Mouse (Mus musculus) heart, adult 2 months (tissue): ENCODE results near the gene Gm49358. TPM values are rescaled to one million over a fixed set of nuclear protein-coding genes. Genes with fewer than 3 reads are reported as not detected.
A peak's percentile ranks its signal among the peaks of the same experiment; 100 is the strongest.

ENCODE experiments used
- DNase-seq, 2 experiments: peaks; one replicate each; pipeline ENCODE4 v3.0.0; 2021
- H3K27ac ChIP-seq: fragments of 200-600 bp; 2 replicates; pipeline ENCODE4 v1.8.1; 2022
- H3K27me3 ChIP-seq: fragments of 200-500 bp; 2 replicates; pipeline ENCODE4 v1.6.1; 2012; ENCODE audit warnings: mild to moderate bottlenecking, low read length, inconsistent platforms, mixed read lengths; ENCODE audit not compliant: control insufficient read depth, insufficient read depth
- H3K36me3 ChIP-seq: fragments of 200-500 bp; 2 replicates; pipeline ENCODE4 v1.6.1; 2012; ENCODE audit warnings: low read length, inconsistent platforms; ENCODE audit not compliant: control insufficient read depth, insufficient read depth
- H3K4me1 ChIP-seq: fragments of 200-500 bp; 2 replicates; pipeline ENCODE4 v1.6.1; 2011; ENCODE audit warnings: low read length; ENCODE audit not compliant: control insufficient read depth, insufficient read depth
- H3K4me3 ChIP-seq: fragments of 200-600 bp; 2 replicates; pipeline ENCODE4 v1.8.1; 2022
- H3K79me2 ChIP-seq: fragments of 200-500 bp; replicated peaks from 2 replicates; pipeline ENCODE4 v1.6.1; 2012; ENCODE audit warnings: mild to moderate bottlenecking, inconsistent platforms, low read length, moderate library complexity, mixed read lengths; ENCODE audit not compliant: control insufficient read depth, insufficient read depth
- H3K9ac ChIP-seq: fragments of 200-500 bp; 2 replicates; pipeline ENCODE4 v1.6.1; 2012; ENCODE audit warnings: low read depth, mild to moderate bottlenecking, control low read depth, inconsistent platforms, low read length, mixed read lengths
- CTCF ChIP-seq: fragments of 200-600 bp; IDR thresholded peaks from 2 replicates; pipeline ENCODE4 v1.8.1; 2022; ENCODE audit warnings: antibody characterized with exemption, mild to moderate bottlenecking, moderate library complexity
- EP300 ChIP-seq: fragments of 200-500 bp; IDR thresholded peaks from 2 replicates; pipeline ENCODE4 v1.6.1; 2011; ENCODE audit warnings: low read depth, low read length, control low read depth; ENCODE audit not compliant: insufficient read depth
- POLR2A ChIP-seq: fragments of 200-500 bp; IDR thresholded peaks from 2 replicates; pipeline ENCODE4 v1.6.1; 2011; ENCODE audit warnings: mild to moderate bottlenecking, low read depth, low read length, control low read depth; ENCODE audit not compliant: insufficient read depth
- WGBS: fragments of 180-500 bp; shearing (Covaris S2); methylation state at CpG from one replicate; pipeline ENCODE4 v1.1.7; 2018; 5-methylcytosine and 5-hydroxymethylcytosine counted together
- intact Hi-C: fragments of 180-260 bp; cut with DNase I; formaldehyde crosslinking; loops from one replicate; pipeline ENCODE4 v1.15.1; 2025
- polyA plus RNA-seq: library from polyadenylated mRNA; depleted of rRNA; stranded (reverse); fragments of >200 nt; gene quantifications from 2 replicates; pipeline ENCODE4 v1.2.3, GENCODE M21; 2012
- total RNA-seq, 2 experiments: library from RNA; stranded (reverse); gene quantifications; 2 replicates each; pipeline ENCODE4 v1.2.3; 2021

Gene Gm49358
- total and polyA plus RNA-seq, 3 experiments: 10.5 to 14.3 TPM; not detected in 1

GRCm38 (mm10) chr10:86849087-86849486 lies 85.3 kb downstream of the Gm49358 start:
- intact Hi-C loops: no loop called here
- H3K36me3 ChIP-seq: no peaks in the 10 kb centered on the region
- DNase-seq: no peak
- no peaks in the 10 kb centered on the region for H3K27me3 ChIP-seq
- H3K4me3 ChIP-seq: no peak overlapping the region
- no peaks in the 10 kb centered on the region for H3K79me2 ChIP-seq
- WGBS: 70% methylated on average over 4 of the region's 4 CpGs
- no peaks in the 10 kb centered on the region for H3K4me1 ChIP-seq
- H3K9ac ChIP-seq: no peak overlapping the region
- H3K27ac ChIP-seq: no peak overlapping the region
- TF ChIP-seq EP300 (no peak), CTCF (no peak), POLR2A (no peak)

GRCm38 (mm10) chr10:86849508-86849907 lies 85.7 kb downstream of the Gm49358 start:
- Histone ChIP-seq H3K4me1 (no peaks in the 10 kb centered on the region), H3K4me3 (no peak overlapping the region), H3K27ac (no peak overlapping the region), H3K27me3 (no peaks in the 10 kb centered on the region), H3K9ac (no peak overlapping the region), H3K36me3 (no peaks in the 10 kb centered on the region), H3K79me2 (no peaks in the 10 kb centered on the region)
- intact Hi-C loops: no loop called here
- peak in 1 of 2 experiments; percentile 28 for DNase-seq
- WGBS: 53% methylated on average over 4 of the region's 4 CpGs
- TF ChIP-seq EP300: 0 out of 2 replicates have a peak, but pooled peaks have one; percentile 30
- TF ChIP-seq POLR2A: no peak

GRCm38 (mm10) chr10:86852160-86852559 lies 88.4 kb downstream of the Gm49358 start:
- intact Hi-C loops: no loop called here
- WGBS: 83% methylated on average over 6 of the region's 6 CpGs
- Histone ChIP-seq H3K79me2 (no peaks in the 10 kb centered on the region), H3K4me3 (no peak overlapping the region), H3K27ac (no peak overlapping the region), H3K27me3 (no peaks in the 10 kb centered on the region), H3K36me3 (no peaks in the 10 kb centered on the region), H3K4me1 (no peaks in the 10 kb centered on the region), H3K9ac (no peak overlapping the region)
- no peak for DNase-seq
- TF ChIP-seq EP300 (no peak), CTCF (no peak), POLR2A (no peak)

- H3K4me3 ChIP-seq: no peak overlapping the region
- no peak for DNase-seq
- H3K27me3 ChIP-seq: no peaks in the 10 kb centered on the region
- TF ChIP-seq POLR2A (no peak), EP300 (no peak), CTCF (no peak)
- no peaks in the 10 kb centered on the region for H3K4me1 ChIP-seq
- H3K27ac ChIP-seq: no peak overlapping the region
- no peaks in the 10 kb centered on the region for H3K36me3 ChIP-seq
- intact Hi-C loops: no loop called here
- 80% methylated on average over 3 of the region's 3 CpGs for WGBS
- H3K9ac ChIP-seq: no peak overlapping the region
- H3K79me2 ChIP-seq: no peaks in the 10 kb centered on the region
These were observed 89.7 kb downstream of the Gm49358 start for GRCm38 (mm10) chr10:86853433-86853832.

- intact Hi-C loops: no loop called here
- DNase-seq: no peak
- Histone ChIP-seq H3K9ac (no peak overlapping the region), H3K27ac (no peak overlapping the region), H3K4me1 (no peaks in the 10 kb centered on the region), H3K79me2 (no peaks in the 10 kb centered on the region), H3K27me3 (no peaks in the 10 kb centered on the region), H3K36me3 (no peaks in the 10 kb centered on the region), H3K4me3 (no peak overlapping the region)
- WGBS: 75% methylated on average over 4 of the region's 4 CpGs
- no peak for TF ChIP-seq EP300
- TF ChIP-seq CTCF: no peak
- no peak for TF ChIP-seq POLR2A
These were observed 96.6 kb downstream of the Gm49358 start for GRCm38 (mm10) chr10:86860396-86860795.

GRCm38 (mm10) chr10:86862496-86862895 lies 98.7 kb downstream of the Gm49358 start:
- TF ChIP-seq EP300 (no peak), CTCF (no peak), POLR2A (no peak)
- H3K79me2 ChIP-seq: no peaks in the 10 kb centered on the region
- WGBS: 87% methylated on average over 6 of the region's 6 CpGs

More at GRCm38 (mm10) chr10:86862496-86862895, 98.7 kb downstream of the Gm49358 start:
- no peak overlapping the region for H3K9ac ChIP-seq
- no peak for DNase-seq
- H3K27ac ChIP-seq: no peak overlapping the region
- H3K4me1 ChIP-seq: no peaks in the 10 kb centered on the region
- H3K4me3 ChIP-seq: no peak overlapping the region
- H3K36me3 ChIP-seq: no peaks in the 10 kb centered on the region
- intact Hi-C loops: no loop called here
- no peaks in the 10 kb centered on the region for H3K27me3 ChIP-seq
